Mouse (Mus musculus) left cerebral cortex, postnatal 14 days (tissue): ENCODE results near the gene Slc47a1. TPM values are rescaled to one million over a fixed set of nuclear protein-coding genes. Genes with fewer than 3 reads are reported as not detected.

Experiments used
- DNase-seq, 2 experiments: peaks; one replicate each; pipeline ENCODE4 v3.0.0; 2021 to 2022; ENCODE audit warnings: low spot score in 2 of 2, mixed read lengths in 1 of 2
- intact Hi-C: fragments of 180-260 bp; cut with DNase I; formaldehyde crosslinking; loops from one replicate; pipeline ENCODE4 v1.15.1; 2025
- total RNA-seq, 2 experiments: library from RNA; stranded (reverse); gene quantifications; 2 replicates each; pipeline ENCODE4 v1.2.3; 2021

Slc47a1 gene
- total RNA-seq, 2 experiments from 2014 or later: 3.7 to 4.1 TPM

GRCm38 (mm10) chr11:61388012-61388411 is 9.9 kb upstream of the Slc47a1 start:
- intact Hi-C loops: loop anchor here (5.0 kb wide), 1 partner anchor 286 kb away; no protein-coding TSS in a partner anchor
- DNase-seq: peak in 1 of 2 experiments; percentile 37

DNA sequence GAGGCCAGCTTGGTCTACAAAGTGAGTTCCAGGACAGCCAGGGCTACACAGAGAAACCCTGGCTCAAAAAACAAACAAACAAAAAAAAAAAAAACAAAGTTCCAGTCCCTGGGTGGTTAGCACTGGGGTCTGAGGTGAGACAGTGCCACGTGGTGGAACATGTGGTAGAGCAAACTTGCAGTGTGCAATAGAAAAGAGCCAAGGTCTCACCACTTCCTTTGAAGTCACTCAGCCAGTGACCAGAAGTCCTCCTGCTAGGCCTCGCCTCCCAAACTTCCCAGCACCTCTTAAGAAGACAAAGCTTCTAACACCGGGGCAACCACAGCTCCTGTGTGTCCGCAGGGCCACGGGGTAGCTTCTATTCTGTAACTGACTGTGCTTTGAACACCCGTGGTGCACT is 9.1 kb upstream of the Slc47a1 start:
- intact Hi-C loops: loop anchor here (5.0 kb wide), 1 partner anchor 285 kb away; no protein-coding TSS in a partner anchor

DNA sequence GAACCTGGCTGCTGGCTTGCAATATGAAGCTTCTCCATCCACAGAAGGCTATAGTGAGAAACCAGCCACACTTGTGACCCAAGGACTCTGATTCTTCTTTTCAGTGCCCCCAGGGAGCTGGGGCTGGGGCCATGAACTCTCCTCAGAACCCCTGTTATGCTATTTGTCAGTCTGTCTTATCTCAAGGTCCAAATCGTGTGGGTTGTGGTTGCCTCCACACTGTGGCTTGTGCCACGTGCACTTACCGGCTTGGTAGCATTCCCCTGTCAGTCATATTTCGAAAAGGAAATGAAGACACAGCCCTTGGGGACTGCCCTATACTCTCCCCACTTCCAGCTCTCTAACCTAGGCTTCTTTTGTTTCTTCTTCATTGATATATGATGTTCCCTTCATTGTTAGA is 7.6 kb upstream of the Slc47a1 start:
- no peak for DNase-seq
- intact Hi-C loops: loop anchor here (5.0 kb wide), 1 partner anchor 283 kb away; no protein-coding TSS in a partner anchor

More for the DNA sequence above, 9.1 kb upstream of the Slc47a1 start:
- no peak for DNase-seq

DNA sequence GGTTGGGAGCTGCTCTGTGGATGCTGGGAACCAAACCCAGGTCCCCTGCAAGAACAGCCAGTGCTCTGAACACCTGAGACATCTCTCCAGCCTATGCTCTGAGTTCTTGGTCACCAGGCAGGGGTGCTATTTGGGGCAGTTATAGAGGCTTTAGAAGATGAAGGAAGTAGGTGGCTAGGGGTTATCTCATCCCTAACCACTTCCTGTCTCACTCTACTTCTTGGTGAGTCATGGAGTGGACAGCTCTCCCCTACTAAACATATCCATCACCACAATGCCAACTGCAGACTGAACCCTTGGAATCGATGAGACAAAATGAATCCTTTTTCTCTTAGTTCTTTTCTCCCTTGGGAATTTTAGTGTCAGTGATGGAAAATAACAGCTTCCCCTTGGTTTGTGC is 3.1 kb upstream of the Slc47a1 start:
- DNase-seq: no peak
- intact Hi-C loops: no loop called here

GRCm38 (mm10) chr11:61378651-61379050 is 506 bp upstream of the Slc47a1 start:
- no peak for DNase-seq
- intact Hi-C loops: loop anchor here (5.0 kb wide), 1 partner anchor 36 kb away; the partner anchor contains the start of gene Slc47a2

DNA sequence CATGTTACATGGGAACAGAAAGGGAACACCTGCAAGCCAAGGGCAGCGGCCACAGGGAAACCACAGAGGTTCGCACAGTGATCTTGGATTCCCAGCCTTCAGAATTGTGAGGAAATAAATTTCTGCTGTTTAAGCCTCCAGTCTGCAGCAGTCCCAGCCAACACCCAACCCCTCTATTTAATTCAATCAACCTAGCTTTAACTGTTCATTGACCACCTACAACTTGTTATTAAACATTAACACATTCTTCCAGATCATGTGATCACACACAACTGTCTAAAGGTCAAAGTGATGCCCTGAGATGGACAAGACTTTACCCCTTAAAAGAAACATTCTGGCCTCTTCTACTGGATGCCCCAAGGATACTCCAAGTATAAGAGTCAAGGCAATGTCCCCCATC is 9.5 kb downstream of the Slc47a1 start:
- DNase-seq: no peak
- intact Hi-C loops: no loop called here

DNA sequence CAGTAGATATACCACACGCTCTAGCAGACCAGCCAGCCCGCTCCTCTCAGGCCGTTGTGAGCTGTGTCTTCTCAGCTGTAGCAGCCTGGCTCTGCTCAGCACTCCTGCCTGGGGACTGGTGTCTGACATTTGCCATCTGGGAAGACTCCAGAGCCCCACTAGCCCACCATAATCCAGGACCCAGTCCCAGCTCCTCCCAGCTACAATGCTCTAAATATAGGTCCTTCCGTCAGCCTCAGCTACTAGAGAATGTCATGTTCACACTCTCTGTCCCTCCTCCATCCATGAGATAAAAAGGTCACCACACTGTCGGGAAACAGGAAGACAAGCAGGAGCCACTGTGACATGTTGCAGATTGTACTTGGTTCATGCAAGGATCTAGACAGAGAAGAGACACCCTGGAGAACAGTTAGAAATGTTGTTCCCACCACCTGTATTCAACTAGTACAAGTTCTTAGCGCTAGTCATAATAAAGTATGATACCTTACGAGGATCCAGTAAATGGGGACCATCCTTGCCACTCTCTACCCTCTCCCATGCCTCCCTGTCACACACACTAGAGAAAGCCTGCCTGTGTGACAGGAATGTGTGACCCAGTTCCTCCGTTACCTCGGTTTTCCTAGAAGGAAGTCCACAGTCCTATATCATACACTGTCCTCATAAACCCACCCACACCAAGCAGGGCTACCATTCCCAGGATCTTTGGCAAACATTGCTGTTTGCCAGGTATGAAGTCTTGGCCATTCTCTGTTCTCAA is 11.4 kb downstream of the Slc47a1 start:
- intact Hi-C loops: no loop called here

GRCm38 (mm10) chr11:61365938-61366337 is 12.2 kb downstream of the Slc47a1 start:
- intact Hi-C loops: no loop called here
- DNase-seq: no peak

More for the DNA sequence above, 11.4 kb downstream of the Slc47a1 start:
- no peak for DNase-seq

GRCm38 (mm10) chr11:61364096-61364495 is 14.0 kb downstream of the Slc47a1 start:
- intact Hi-C loops: no loop called here
- DNase-seq: no peak

DNA sequence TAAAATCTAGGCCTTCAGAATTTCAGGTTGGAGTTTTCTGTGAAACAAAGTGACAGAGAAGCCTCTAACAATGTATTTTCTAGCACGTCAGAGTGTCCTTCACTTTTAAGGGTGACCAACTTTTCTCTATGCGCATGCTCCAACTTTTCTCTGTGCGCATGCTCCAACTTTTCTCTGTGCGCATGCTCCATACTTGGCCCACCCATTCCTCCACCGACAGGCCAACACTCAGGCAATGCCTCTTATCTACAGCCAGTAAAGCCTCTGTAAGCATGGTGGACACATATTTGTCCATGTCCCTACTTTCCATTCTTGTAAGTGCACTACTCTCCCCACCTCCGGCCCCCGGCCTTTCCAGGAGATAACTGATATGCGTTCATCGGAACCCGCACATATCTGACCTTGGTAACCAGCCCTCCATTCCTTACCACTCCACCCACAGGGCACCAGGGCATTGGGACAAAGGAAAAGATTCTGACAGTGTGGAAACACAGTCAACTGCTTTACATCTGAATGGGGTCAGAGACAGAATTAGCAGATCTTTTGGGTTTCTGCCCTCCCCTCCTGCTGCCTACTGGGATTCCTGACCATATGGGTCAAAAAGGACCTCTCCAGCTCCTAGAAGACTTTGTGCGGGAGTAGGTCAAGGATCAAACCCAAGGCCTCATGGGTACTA is 16.5 kb downstream of the Slc47a1 start:
- DNase-seq: no peak
- intact Hi-C loops: no loop called here

DNA sequence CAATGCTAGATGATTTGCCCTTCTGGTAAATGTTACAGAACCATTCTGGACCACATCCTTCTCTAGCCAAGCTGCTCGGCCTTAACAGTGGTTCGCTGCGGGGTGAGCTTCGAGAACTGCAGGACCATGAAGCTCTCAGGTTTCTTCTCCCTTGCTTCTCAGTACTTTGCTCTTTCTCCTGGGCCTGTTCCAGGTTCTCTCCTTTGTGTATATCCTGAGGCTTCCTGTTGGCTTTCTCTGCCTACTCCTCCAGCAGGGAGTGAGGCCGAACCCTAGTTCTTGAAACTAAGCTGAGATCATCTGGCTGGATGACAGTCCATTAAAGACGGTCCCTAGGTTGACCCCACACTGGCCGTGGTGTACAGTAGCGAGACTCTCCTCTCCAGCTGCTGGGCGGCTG is 21.5 kb downstream of the Slc47a1 start:
- DNase-seq: no peak
- intact Hi-C loops: no loop called here

GRCm38 (mm10) chr11:61356111-61356510 is 22.0 kb downstream of the Slc47a1 start:
- intact Hi-C loops: no loop called here
- DNase-seq: no peak

DNA sequence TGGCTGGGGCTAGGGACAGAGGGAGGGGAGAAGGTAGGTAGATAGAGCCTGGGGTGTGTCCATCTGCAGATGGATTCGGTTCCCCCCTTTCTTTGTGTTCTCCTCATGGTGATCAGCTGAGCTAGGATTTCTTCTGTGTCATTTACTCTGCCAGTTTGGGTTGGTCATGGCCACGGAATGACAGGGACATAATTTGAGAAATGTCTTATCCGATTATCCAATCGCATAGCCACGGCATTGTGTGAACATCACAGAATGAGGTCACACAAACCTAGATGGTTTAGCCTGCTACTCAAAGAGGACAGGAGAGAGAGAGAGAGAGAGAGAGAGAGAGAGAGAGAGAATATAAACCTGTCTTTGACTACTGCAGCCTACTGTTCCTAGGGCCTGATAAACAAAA is 22.8 kb downstream of the Slc47a1 start:
- no peak for DNase-seq
- intact Hi-C loops: no loop called here

- DNase-seq: no peak
- intact Hi-C loops: no loop called here
These were observed 23.8 kb downstream of the Slc47a1 start for GRCm38 (mm10) chr11:61354346-61354745.

- DNase-seq: no peak
- intact Hi-C loops: no loop called here
These were observed 25.1 kb downstream of the Slc47a1 start for GRCm38 (mm10) chr11:61353038-61353437.

DNA sequence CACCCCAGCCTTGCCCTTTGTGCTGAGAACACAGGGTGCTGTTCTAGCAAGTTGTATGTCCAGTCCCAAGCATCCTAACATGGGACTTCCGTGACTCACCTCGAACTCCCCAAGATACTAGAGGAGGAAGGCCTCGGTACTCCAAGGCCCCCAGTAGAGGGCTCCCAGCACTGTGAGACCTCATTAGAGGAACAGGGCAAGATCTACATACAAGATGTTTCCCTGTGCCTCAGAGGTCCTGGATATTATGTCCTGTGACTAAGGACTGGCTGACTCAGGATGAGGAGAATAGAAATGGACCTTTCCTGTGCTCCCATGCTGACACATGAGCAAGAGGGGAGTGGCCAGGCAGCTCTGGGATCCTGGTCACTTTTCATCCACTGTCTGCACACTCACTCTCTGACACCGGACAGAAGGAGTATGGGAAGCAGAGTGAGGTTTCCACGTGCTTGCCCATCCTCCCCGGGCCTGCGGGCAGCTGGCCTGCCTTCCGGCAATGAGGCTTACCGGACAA is 25.9 kb downstream of the Slc47a1 start:
- DNase-seq: no peak
- intact Hi-C loops: no loop called here

DNA sequence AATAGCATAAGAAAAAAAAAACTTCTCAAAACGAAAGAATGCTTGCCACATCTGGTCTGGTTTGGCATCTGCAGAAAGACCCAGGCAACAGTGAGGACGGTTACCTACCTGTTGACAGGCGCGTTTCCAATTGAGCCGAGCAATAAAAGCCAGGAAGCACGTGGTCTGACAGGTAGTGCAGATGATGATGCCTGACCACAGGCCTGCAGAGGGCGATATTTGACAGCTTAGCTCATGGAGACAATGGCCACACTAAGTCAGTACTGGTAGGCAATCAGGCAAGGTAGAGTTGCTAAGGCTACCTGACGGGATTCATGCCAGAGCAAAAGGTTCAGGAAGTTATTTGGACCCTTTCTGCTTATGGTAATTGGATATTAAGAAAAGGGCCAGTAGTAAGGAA is 28.8 kb downstream of the Slc47a1 start:
- DNase-seq: peak; percentile 30 to 62
- intact Hi-C loops: loop anchor here (5.0 to 10.0 kb wide), 4 partner anchors 58 to 265 kb away; no protein-coding TSS in a partner anchor

- no peak for DNase-seq
- intact Hi-C loops: loop anchor here (5.0 to 10.0 kb wide), 4 partner anchors 61 to 269 kb away; no protein-coding TSS in a partner anchor
These were observed 32.0 kb downstream of the Slc47a1 start for GRCm38 (mm10) chr11:61346133-61346532.

DNA sequence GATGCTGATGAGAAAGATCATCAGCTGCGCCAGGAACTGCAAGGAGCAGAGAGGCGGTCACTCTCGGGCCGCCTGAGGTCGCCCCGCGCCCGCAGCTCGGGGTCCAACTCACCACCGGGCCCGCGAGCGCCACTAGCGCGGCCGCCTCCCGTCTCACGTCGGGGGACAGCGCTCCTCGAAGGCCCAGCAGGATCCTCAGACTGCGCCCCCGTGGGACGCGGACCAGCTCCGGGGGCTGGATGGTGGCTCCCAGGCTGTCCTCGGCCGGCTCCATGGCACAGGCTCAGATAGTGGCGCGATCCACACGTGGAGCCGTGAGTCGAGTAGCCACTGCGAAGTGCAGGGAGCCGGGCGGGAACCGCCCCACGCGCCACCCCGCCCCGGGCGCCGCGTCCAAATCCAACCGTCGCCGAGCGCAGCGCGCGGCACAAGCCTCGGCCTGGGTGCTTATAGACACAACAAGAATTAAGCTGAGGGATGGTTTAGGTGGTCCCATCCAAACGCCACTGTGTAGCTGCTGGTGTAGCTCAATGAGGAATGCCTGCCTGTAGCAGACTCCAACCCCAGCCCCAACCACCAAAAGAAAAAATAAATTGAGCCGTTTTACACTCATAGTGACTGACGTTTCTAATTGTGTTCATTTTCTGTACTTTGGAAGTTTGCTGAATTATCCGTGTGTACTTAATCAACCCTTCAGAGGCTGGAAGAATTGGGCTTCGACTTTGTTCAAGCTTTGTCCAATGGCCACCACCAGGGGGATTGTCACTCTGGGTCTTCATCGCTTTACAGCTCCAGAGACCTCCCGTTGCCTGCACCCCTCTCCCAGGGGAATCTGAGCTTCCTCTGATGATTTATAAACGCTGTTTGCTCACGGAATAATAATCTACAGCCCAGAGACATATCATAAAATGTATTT is 35.4 kb downstream of the Slc47a1 start, which contains the start of gene Slc47a2:
Gene Slc47a2 (minus strand): TSS at position 356 of the 916 bp plus-strand sequence.
- no peak for DNase-seq

More for the DNA sequence above, 35.4 kb downstream of the Slc47a1 start, which contains the start of gene Slc47a2:
- intact Hi-C loops: loop anchor here (5.0 to 10.0 kb wide), 3 partner anchors 35 to 272 kb away; partner anchors contain the start of gene Slc47a1
